Mouse (Mus musculus) spleen, postnatal 10 days (tissue): ENCODE results near the gene Mcm5.

Experiments
- DNase-seq, 2 experiments: peaks; one replicate each; pipeline ENCODE4 v3.0.0; 2021 to 2022; ENCODE audit warnings: low spot score in 2 of 2

Mcm5 gene

DNA sequence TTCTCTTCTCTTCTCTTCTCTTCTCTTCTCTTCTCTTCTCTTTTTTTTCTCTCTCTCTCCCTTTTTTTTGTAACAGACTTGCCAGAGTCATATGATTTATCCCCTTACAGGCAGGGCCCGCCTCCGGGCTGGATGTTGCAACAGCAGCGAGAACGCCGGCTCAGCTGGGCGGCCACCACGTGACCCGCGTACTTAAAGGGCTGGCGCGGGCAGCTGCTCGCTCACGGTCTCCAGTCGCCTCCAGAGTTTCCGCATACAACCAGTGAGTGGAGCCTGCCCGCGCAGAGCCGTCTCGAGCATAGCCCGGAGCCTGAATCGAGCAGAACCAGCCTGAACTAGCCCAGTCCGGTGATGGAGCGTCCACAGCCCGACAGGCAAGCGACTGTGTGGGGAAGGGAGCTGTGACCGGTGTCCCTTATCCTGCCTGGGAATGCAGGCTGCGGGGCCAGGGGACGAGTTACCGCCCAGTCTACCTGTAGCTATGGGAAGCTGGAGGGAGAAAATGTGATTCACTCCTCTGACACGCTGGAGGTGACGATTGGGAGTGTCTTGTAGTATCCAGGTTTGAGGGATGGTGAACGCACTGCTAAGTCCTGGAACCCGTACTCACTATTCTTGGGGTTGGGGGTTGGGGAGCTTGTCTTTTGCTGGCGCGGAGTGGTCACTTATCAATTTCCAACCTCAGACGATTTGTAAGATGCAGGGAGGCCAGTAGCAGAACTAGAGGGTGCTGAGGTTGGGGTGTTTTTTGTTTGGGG lies 15.8 kb upstream of the Mcm5 start, which contains the start of gene Hmox1:
Gene Hmox1 (plus strand): TSS at position 223 of the 758 bp plus-strand sequence.
- DNase-seq, result peak; percentile 59 to 85

DNA sequence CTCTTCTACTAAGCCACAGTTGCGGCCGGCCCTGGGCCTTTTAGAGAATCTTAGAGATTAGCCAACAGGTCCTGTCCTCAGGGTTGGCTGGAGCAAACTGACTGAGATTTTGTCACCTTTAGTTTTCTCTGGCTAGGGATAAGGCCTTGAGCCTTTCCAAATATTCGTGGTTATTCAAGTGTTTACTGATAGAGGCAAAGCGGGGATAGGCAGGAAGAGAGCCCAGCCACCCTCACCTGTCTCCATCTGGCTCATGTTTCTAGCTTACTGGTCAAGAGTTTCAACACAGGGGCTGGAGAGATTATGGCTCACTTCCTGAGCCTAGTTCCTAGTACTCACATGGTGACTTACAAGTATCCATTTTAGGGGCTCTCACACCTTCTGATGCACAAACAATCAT lies 6.4 kb upstream of the Mcm5 start:
- no peak for DNase-seq

DNA sequence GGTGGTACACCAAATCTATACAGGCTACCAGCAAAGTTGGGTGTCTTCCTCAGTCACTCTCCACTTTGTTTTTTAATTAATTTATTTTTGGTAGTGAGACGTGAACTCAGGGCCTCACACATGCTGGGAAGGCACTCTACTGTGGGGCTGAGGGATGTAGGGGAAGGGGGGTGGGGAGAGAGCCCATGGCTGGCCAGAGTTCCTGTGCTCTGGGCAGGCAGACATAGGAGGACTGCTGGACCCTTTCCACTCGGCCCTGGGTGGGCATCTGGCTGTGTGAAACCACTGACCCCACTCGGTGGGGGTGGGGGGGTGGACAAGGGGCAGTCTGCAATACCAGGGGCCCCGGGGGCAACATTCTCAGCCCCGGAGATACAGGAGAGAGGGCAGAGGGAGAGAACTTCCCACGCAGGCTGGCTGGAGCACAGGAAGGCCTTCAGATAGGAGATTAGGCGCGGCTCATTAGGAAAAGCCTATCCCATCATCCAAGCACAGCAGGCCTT lies 5.9 kb upstream of the Mcm5 start:
- no peak for DNase-seq

DNA sequence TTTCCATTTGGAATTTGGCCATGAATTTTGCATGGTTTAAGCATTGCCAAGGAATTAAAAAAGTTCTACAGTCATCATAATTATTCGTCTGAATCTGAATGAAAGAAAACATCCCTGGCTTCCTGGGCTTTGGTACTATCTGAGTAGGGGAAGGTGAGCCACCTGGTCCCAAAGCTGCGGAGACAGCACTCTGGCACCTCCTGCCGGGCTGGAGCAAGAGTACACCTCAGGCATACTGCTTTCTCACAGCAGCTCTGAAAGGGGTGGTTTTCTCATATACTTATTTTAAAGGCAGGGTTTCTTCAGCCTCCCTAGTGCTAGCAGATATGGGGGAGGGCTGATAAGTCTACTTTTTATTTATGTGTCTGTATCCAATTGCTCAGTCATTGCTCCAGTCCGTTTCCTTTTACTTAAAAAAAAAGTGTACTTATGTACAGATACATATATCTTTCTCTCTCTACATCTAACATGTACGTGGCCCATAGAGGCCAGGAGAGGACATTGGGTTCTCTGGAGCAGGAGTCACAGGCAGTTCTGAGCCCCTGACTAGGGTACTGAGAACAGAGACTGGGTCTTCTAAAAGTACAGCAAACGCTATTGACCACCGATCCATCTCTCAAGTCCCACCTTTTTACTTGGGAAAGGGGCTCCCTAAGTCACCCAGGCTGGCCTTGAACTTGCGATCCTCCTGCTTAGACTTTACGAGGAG lies 688 bp upstream of the Mcm5 start:
- peak; percentile 76 to 91 for DNase-seq

DNA sequence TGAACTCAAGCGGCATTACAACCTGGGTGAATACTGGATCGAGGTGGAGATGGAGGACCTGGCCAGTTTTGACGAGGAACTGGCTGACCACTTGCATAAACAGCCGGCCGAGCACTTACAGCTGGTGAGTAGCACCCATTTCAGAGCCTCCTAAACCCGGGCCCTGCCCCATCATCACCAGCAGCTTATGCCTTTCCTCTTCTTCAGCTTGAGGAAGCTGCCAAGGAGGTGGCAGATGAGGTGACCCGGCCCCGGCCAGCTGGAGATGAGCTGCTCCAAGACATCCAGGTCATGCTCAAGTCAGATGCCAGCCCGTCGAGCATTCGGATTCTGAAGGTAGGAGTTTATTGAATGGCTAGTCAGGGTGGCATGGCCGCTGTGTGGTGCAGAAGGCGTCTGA lies 724 bp downstream of the Mcm5 start:
- DNase-seq, result peak; percentile 41 to 50

- DNase-seq, result no peak
Observed at GRCm38 (mm10) chr8:75118505-75118904, 9.1 kb downstream of the Mcm5 start.

- DNase-seq, result no peak
Observed at GRCm38 (mm10) chr8:75119287-75119686, 9.9 kb downstream of the Mcm5 start.

DNA sequence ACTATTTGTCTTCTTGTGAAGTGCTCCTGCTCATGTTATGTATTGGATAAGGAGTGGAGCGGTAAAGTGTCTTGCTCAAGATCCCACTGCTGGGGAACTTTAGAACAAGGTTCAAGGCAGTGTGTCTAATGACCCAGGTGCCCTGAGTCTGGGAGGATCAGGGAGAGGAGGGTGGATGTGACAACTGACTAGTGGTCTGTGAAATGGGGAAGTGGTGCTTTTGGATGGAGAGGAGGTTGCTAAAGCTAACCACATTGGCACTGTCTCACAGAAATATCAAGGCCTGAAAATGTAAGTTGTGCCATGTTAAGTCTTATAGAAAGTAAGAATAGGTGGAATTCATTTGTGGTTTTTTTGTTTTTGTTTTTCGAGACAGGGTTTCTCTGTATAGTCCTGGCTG lies 10.4 kb downstream of the Mcm5 start:
- DNase-seq, result no peak

GRCm38 (mm10) chr8:75127406-75127805 lies 18.0 kb downstream of the Mcm5 start:
- DNase-seq, result no peak

DNA sequence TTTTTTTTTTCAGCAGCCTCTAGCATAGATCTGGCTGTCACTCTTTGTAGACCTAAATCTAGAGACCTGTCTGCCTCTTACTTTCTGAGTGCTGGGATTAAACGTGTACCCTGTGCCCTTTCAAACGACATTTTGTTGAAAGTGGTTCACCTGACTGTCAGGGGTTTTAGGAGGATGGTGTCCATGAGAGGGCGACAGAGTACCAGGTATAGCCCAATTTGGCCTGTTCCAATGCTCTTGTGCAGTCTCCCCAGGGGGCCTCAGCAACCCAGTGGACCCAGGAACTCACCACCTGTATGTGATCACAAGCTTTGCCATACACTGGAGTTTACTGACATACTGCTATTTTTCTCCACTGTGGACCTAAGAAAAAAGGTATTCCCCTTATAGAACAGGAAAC lies 23.1 kb downstream of the Mcm5 start:
- DNase-seq, result peak in 1 of 2 experiments; percentile 72

DNA sequence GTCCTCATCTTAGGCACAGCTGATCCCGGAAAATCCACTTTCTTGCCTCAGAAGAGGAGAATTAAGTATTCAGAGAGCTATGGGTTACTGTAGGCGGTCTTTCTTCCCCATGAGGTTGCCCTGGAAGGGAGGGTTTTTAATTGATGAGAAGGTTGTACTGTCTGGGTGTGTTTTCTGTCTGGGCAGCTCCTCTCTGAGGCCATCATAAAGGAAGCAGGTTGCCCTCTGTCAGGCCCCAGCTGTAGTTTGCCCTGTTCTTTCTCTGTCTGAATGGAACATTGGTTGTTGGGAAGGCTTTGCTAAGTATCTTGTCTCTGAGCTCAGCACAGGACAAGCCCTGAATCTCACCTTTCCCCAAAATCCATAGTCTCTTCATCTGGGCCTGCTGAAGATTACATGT lies 24.0 kb downstream of the Mcm5 start:
- no peak for DNase-seq

GRCm38 (mm10) chr8:75134603-75135391 lies 25.4 kb downstream of the Mcm5 start:
- DNase-seq, result peak in 1 of 2 experiments; percentile 33

DNA sequence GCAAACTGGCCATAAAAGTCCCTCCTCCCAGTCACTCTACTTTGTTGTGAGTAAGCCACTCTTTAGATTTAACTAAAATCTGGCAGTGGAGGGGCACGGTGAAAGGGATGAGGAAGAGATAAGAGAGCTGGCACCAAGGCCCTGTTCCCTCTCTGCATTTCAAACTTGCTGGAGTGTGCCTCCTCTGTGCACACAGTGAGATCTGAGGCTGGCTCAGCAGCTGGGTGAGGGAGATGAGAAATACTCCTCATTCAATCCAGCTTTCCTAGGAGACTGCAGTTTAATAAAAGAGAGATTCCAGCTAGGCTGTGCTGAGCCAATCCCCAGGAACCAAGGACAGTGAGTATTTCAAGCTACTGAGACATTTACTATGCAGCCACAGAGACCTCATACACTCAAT lies 26.4 kb downstream of the Mcm5 start:
- no peak for DNase-seq

GRCm38 (mm10) chr8:75136256-75136655 lies 26.9 kb downstream of the Mcm5 start:
- no peak for DNase-seq

DNA sequence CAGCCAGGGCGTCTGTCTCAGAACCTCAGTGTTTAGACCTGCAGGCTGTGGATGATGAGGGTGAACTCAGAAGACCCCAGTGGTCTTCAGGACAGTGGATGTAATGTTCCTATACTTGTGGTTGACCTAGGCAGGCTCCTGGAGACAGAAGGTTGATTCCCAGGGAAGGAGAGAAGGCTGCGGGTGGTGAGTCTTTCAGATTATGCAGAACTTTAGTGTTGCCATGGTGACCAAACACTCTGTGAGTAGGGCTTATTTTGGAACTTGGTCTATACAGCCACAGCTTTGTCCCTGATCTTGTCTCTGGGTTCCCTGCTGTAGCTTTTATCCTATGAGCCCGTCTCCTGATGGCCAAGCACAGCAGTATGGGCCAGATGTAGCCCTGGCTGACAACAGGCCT lies 28.2 kb downstream of the Mcm5 start:
- DNase-seq, result no peak

DNA sequence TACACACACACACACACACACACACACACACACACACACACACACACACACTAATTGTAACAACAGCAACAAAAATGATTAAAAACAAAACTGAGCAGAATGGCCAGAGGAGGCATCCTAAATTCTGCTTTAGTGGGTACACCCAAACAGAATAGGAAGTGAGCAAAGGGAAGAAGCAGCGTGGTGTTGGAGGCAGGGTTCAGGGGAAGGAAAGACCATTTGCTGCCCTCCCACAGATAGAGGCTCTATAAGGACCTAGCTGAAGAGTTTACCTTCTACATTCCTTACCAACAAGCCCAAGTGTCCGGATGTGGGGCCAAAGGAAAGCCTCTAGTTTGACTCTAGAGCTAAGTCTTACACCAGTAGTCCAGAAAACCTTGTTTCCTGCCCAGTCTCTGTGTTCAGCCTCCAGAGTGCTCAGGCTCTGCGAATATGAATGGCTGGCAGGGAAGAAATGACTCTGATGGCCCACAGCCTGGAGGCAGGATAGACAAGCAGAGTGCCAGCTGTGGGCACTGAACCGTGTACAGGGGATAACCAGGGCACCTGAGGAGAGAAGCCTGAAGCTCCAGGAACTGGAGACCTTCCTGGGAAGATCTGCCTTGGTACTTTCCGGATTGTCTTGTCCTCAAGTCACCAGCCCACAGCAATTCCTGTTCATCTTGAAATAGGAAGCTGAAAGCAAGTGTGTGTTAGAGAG lies 41.7 kb downstream of the Mcm5 start:
- DNase-seq, result no peak

- DNase-seq, result no peak
Observed at GRCm38 (mm10) chr8:75151743-75152142, 42.4 kb downstream of the Mcm5 start.

GRCm38 (mm10) chr8:75152505-75153082 lies 43.2 kb downstream of the Mcm5 start:
- DNase-seq, result no peak

GRCm38 (mm10) chr8:75154855-75155478 lies 45.6 kb downstream of the Mcm5 start:
- no peak for DNase-seq

DNA sequence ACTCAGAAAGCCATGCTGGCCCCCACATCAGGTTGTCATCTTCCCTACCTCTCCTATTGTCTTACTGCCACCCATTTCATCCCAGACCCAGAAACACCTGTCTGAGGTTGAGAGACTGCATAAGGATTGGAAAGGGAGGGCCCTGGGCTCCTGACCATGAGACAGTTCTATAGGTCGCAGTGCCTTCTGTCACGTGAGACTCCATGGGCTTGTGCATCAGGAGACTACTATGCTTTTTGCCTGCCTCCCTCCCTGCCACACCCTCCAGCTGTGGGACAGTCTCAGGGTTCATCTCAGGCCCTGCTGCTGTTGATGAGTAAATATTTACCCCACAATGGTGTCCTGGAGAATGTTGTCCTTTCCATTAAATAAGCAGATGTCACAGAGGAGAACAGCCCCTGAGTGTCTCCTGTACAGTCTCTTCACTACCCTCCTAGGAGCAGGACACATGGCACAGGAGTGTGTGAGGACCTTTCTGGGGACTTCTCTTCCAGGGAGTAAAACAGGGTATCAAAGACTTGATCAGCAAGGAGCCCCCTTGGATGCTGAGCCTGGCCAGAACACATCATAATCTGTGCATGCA lies 46.5 kb downstream of the Mcm5 start:
- no peak for DNase-seq
